Mouse (Mus musculus) liver, embryonic 13.5 days (tissue): ENCODE results near the gene Rpa2. TPM values are rescaled to one million over a fixed set of nuclear protein-coding genes. Genes with fewer than 3 reads are reported as not detected.
"Not testable (repeated sequence)": the region's sequence is repeated elsewhere in the genome, so short reads cannot be mapped to it uniquely, and the experiment has no call there.

Source experiments
- ATAC-seq: fragments of 200-750 bp; cut with Nextera tagmentation; 2 replicates; pipeline ENCODE4 v1.8.0; 2017; ENCODE audit warnings: low read depth, mild to moderate bottlenecking, moderate number of reproducible peaks, moderate library complexity
- DNase-seq: peaks from one replicate; pipeline ENCODE4 v3.0.0; 2022
- H3K27ac ChIP-seq: fragments of 300-500 bp; sonication (generic); 2 replicates; pipeline ENCODE4 v1.5.1; 2015; ENCODE audit warnings: moderate library complexity, mild to moderate bottlenecking, inconsistent platforms
- H3K27me3 ChIP-seq: fragments of 300-500 bp; sonication (generic); 2 replicates; pipeline ENCODE4 v1.6.1; 2015; ENCODE audit warnings: mild to moderate bottlenecking, inconsistent platforms
- H3K36me3 ChIP-seq: fragments of 300-500 bp; sonication (generic); 2 replicates; pipeline ENCODE4 v1.6.1; 2015; ENCODE audit warnings: mild to moderate bottlenecking, inconsistent platforms
- H3K4me1 ChIP-seq: fragments of 300-500 bp; sonication (generic); replicated peaks from 2 replicates; pipeline ENCODE4 v1.6.1; 2015; ENCODE audit warnings: inconsistent platforms
- H3K4me2 ChIP-seq: fragments of 300-500 bp; sonication (generic); 2 replicates; pipeline ENCODE4 v1.6.1; 2015; ENCODE audit warnings: inconsistent platforms, mild to moderate bottlenecking, moderate library complexity
- H3K4me3 ChIP-seq: fragments of 300-500 bp; sonication (generic); replicated peaks from 2 replicates; pipeline ENCODE4 v1.5.1; 2015; ENCODE audit warnings: mild to moderate bottlenecking, inconsistent platforms
- H3K9ac ChIP-seq: fragments of 300-500 bp; sonication (generic); 2 replicates; pipeline ENCODE4 v1.6.1; 2015; ENCODE audit warnings: mild to moderate bottlenecking, inconsistent platforms
- H3K9me3 ChIP-seq: fragments of 300-500 bp; sonication (generic); replicated peaks from 2 replicates; pipeline ENCODE4 v1.6.1; 2016; ENCODE audit warnings: inconsistent platforms
- WGBS: fragments of 180-500 bp; shearing (Covaris S2); methylation state at CpG from one replicate; pipeline ENCODE4 v1.1.7; 2015; ENCODE audit not compliant: insufficient replicate concordance; 5-methylcytosine and 5-hydroxymethylcytosine counted together
- polyA plus RNA-seq: library from polyadenylated mRNA; unstranded; fragments of >200 nt; fragmentation: Nextera tagmentation; extraction: Ambion mirVana; gene quantifications from 2 replicates; pipeline ENCODE4 v1.2.1, GENCODE M21; 2015

The Rpa2 gene
- polyA plus RNA-seq, result 107 and 117 TPM in 2 replicates

GRCm38 (mm10) chr4:132767914-132768876, at the start of gene Rpa2:
TSS of gene Rpa2 (plus strand) at chr4:132768332.
- H3K27me3 ChIP-seq, result no peaks in the 10 kb centered on the region
- H3K9me3 ChIP-seq, result no peaks in the 10 kb centered on the region
- H3K4me1 ChIP-seq, result peaks cover 28% of the 10 kb centered on the region
- peaks cover 33% of the 10 kb centered on the region for H3K36me3 ChIP-seq
- H3K9ac ChIP-seq, result peak within 1 kb of the TSS; percentile 93
- H3K4me3 ChIP-seq, result peak within 1 kb of the TSS; percentile 93
- H3K4me2 ChIP-seq, result peak within 1 kb of the TSS; percentile 83
- WGBS, result under 1% methylated on average over 71 of the region's 71 CpGs
- DNase-seq (peak; percentile 99), ATAC-seq (peak; percentile 93)
- H3K27ac ChIP-seq, result peak within 1 kb of the TSS; percentile 86

DNA sequence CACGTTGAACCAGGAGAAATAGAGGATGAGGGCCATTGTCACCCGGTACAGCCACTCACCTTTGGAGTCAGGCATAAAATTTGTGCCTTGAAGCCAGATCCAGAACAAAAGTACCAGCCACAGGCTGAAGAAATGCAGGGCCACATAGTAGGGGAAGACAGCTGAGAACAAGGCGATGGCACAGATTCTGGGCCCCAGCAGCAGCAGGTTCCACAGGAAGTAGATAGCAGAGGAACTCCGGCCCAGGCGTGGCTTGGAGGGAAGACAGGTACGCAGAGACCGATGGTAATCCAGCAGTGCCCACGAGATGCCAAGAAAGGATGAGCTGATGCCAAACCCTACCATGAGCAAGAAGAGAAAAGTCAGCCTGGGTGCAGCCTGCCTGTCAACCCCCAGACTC, 39.9 kb upstream of the Rpa2 start:
- Histone ChIP-seq H3K9ac (no peak overlapping the region), H3K4me1 (peaks cover 23% of the 10 kb centered on the region), H3K4me3 (no peak overlapping the region), H3K36me3 (peaks cover 10% of the 10 kb centered on the region), H3K27ac (no peak overlapping the region), H3K27me3 (no peaks in the 10 kb centered on the region), H3K9me3 (no peaks in the 10 kb centered on the region), H3K4me2 (no peak overlapping the region)
- ATAC-seq, result no peak
- no peak for DNase-seq
- 42% methylated on average over 8 of the region's 8 CpGs for WGBS

DNA sequence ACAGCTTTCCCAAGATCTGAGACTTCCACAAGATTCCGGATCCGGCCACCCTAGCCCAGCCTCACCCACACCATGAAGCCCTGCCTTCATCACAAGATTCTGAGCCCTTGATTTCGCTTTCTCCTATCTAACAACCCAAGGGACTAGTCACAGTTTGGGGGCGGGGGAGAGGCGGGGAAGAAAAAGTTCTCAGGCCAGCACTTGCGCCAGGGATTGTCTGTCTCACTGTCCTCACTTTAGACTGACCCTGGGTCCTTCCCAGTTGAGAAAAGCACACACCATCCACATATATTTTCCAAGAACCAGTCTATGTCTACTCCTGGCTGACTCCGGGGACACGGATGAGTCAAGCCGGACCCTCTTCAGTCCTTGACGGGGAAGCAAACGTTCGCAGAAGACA, 36.5 kb upstream of the Rpa2 start:
- peaks cover 3% of the 10 kb centered on the region; the same call in 1 of the 2 replicates for H3K36me3 ChIP-seq
- no peak overlapping the region for H3K27ac ChIP-seq
- H3K27me3 ChIP-seq, result no peaks in the 10 kb centered on the region
- H3K9ac ChIP-seq, result peak overlapping the region; percentile 72
- H3K4me1 ChIP-seq, result peaks cover 44% of the 10 kb centered on the region
- WGBS, result 31% methylated on average over 12 of the region's 12 CpGs
- no peaks in the 10 kb centered on the region for H3K9me3 ChIP-seq
- ATAC-seq (no peak), DNase-seq (no peak)
- H3K4me3 ChIP-seq, result peak overlapping the region; percentile 65
- peak overlapping the region; percentile 91 for H3K4me2 ChIP-seq

GRCm38 (mm10) chr4:132732148-132732684, 35.9 kb upstream of the Rpa2 start, which contains the start of gene Xkr8:
TSS of gene Xkr8 (minus strand) at chr4:132732546.
- Histone ChIP-seq H3K27me3 (no peaks in the 10 kb centered on the region), H3K9ac (peak within 1 kb of the TSS; percentile 72), H3K36me3 (peaks cover 3% of the 10 kb centered on the region; the same call in 1 of the 2 replicates), H3K4me1 (peaks cover 44% of the 10 kb centered on the region), H3K9me3 (no peaks in the 10 kb centered on the region), H3K4me3 (peak within 1 kb of the TSS; percentile 65), H3K4me2 (peak within 1 kb of the TSS; percentile 91), H3K27ac (no peak within 1 kb of the TSS; the same call in 1 of the 2 replicates)
- under 1% methylated on average over 34 of the region's 34 CpGs for WGBS
- ATAC-seq (peak; percentile 94), DNase-seq (peak; percentile 84)

GRCm38 (mm10) chr4:132733071-132733770, 34.9 kb upstream of the Rpa2 start:
- Histone ChIP-seq H3K4me3 (no peak overlapping the region), H3K36me3 (peaks cover under 1% of the 10 kb centered on the region; the same call in 1 of the 2 replicates), H3K27me3 (no peaks in the 10 kb centered on the region), H3K27ac (no peak overlapping the region; the same call in 1 of the 2 replicates), H3K4me2 (0 out of 2 replicates have a peak overlapping the region, but pooled peaks have one; percentile 91), H3K9ac (no peak overlapping the region), H3K9me3 (no peaks in the 10 kb centered on the region), H3K4me1 (peaks cover 43% of the 10 kb centered on the region)
- ATAC-seq (no peak), DNase-seq (no peak)
- 84% methylated on average over 25 of the region's 25 CpGs for WGBS

GRCm38 (mm10) chr4:132734766-132735165, 33.4 kb upstream of the Rpa2 start:
- Histone ChIP-seq H3K4me1 (peaks cover 42% of the 10 kb centered on the region), H3K9me3 (no peaks in the 10 kb centered on the region), H3K4me3 (no peak overlapping the region), H3K4me2 (no peak overlapping the region), H3K9ac (no peak overlapping the region), H3K27ac (no peak overlapping the region), H3K27me3 (no peaks in the 10 kb centered on the region), H3K36me3 (no peaks in the 10 kb centered on the region)
- ATAC-seq (no peak), DNase-seq (no peak)
- 72% methylated on average over 2 of the region's 2 CpGs for WGBS

- H3K27ac ChIP-seq, result no peak overlapping the region
- H3K36me3 ChIP-seq, result no peaks in the 10 kb centered on the region
- no peak for DNase-seq
- no peak overlapping the region for H3K4me3 ChIP-seq
- no peak for ATAC-seq
- no peaks in the 10 kb centered on the region for H3K9me3 ChIP-seq
- H3K27me3 ChIP-seq, result no peaks in the 10 kb centered on the region
- WGBS, result 51% methylated on average over 2 of the region's 2 CpGs
- H3K4me2 ChIP-seq, result no peak overlapping the region
- no peak overlapping the region for H3K9ac ChIP-seq
- H3K4me1 ChIP-seq, result peaks cover 42% of the 10 kb centered on the region
These were observed 32.7 kb upstream of the Rpa2 start for GRCm38 (mm10) chr4:132735389-132735788.

DNA sequence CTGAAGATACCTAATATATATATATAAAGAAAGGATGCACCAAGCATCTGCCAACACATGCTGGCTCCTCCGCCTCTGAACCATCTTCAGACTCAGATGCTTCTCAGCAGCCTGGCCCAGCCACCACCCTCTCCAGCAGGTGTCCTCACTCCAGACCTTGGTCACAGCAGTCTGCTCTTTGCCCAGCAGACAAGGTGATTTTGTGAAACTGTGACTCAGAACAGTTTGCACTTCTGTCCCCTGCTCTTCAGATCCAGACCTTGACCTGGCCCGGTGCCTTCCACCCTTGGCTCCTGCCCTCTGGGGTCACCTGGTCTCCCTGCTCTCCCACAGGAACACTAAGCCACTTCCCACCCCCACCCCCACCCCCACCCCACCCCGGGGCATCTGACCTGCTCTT, 32.2 kb upstream of the Rpa2 start:
- Histone ChIP-seq H3K4me1 (peaks cover 42% of the 10 kb centered on the region), H3K9ac (no peak overlapping the region), H3K27me3 (no peaks in the 10 kb centered on the region), H3K4me3 (no peak overlapping the region), H3K27ac (peak overlapping the region; percentile 18; the same call in 1 of the 2 replicates), H3K36me3 (no peaks in the 10 kb centered on the region), H3K4me2 (no peak overlapping the region), H3K9me3 (no peaks in the 10 kb centered on the region)
- ATAC-seq (no peak; the same call in 1 of the 2 replicates), DNase-seq (no peak)
- 49% methylated on average over 3 of the region's 3 CpGs for WGBS

DNA sequence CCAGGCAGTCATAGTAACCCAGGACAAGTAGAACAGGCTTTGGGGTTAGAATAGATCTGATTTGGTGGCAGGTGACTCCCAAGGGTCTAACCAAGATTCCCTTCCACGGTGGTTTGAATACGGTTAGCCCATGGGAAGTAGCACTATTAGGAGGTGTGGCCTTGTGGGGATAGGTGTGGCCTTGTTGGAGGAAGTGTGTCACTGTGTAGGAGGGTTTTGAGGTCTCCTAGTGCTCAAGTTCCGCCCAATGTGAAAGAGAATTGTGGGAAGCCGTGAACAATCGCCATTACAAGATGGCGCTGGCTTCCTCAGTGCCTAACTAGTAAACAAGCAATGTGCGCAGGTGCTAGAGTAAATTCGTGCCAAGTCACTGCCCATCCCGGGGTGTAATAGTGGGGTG, 31.0 kb upstream of the Rpa2 start:
- not testable (repeated sequence) for H3K4me3 ChIP-seq, H3K4me2 ChIP-seq, H3K9me3 ChIP-seq, H3K27ac ChIP-seq, H3K9ac ChIP-seq, ATAC-seq, H3K36me3 ChIP-seq, H3K27me3 ChIP-seq, DNase-seq
- peaks cover 32% of the 10 kb centered on the region for H3K4me1 ChIP-seq
- 81% methylated on average over 9 of the region's 9 CpGs for WGBS

GRCm38 (mm10) chr4:132741491-132741890, 26.6 kb upstream of the Rpa2 start:
- DNase-seq (no peak), ATAC-seq (no peak)
- 68% methylated on average over 7 of the region's 7 CpGs for WGBS
- Histone ChIP-seq H3K4me3 (no peak overlapping the region), H3K9ac (no peak overlapping the region), H3K27me3 (no peaks in the 10 kb centered on the region), H3K36me3 (no peaks in the 10 kb centered on the region), H3K4me2 (no peak overlapping the region), H3K27ac (no peak overlapping the region), H3K4me1 (peaks cover 16% of the 10 kb centered on the region), H3K9me3 (no peaks in the 10 kb centered on the region)
